Mouse (Mus musculus) MEL (cell line): ENCODE results near the gene Gm20388.

Source experiments
- CTCF ChIP-seq, 3 experiments: IDR thresholded peaks in 2 of 3; conservative IDR thresholded peaks in 1 of 3; 2 replicates each; pipeline ENCODE4 v1.5.1; 2011 to 2012; ENCODE audit warnings: low read length in 3 of 3, low read depth in 2 of 3, mild to moderate bottlenecking in 2 of 3, improper control_type of control experiment in 1 of 3, inconsistent platforms in 1 of 3, mixed read lengths in 1 of 3, moderate library complexity in 1 of 3; ENCODE audit not compliant: control insufficient read depth in 1 of 3, insufficient read depth in 1 of 3, poor library complexity in 1 of 3, severe bottlenecking in 1 of 3
- ETS1 ChIP-seq: IDR thresholded peaks from 2 replicates; pipeline ENCODE4 v1.6.1; 2012; ENCODE audit warnings: low read depth, mild to moderate bottlenecking, inconsistent platforms, low read length, improper control_type of control experiment, moderate library complexity
- GATA1 ChIP-seq: IDR thresholded peaks from 2 replicates; pipeline ENCODE4 v1.6.1; 2011; ENCODE audit warnings: low read depth, low read length, improper control_type of control experiment
- MAZ ChIP-seq: IDR thresholded peaks from 2 replicates; pipeline ENCODE4 v1.6.1; 2012; ENCODE audit warnings: low read depth, mild to moderate bottlenecking, inconsistent platforms, low read length, improper control_type of control experiment
- POLR2A ChIP-seq, 2 experiments: IDR thresholded peaks; 2 replicates each; pipeline ENCODE4 v1.6.1; 2011 to 2012; ENCODE audit warnings: low read length in 2 of 2, mild to moderate bottlenecking in 2 of 2, control low read depth in 1 of 2, improper control_type of control experiment in 1 of 2, low read depth in 1 of 2, moderate library complexity in 1 of 2; ENCODE audit not compliant: control insufficient read depth in 1 of 2, insufficient read depth in 1 of 2, poor library complexity in 1 of 2

DNA sequence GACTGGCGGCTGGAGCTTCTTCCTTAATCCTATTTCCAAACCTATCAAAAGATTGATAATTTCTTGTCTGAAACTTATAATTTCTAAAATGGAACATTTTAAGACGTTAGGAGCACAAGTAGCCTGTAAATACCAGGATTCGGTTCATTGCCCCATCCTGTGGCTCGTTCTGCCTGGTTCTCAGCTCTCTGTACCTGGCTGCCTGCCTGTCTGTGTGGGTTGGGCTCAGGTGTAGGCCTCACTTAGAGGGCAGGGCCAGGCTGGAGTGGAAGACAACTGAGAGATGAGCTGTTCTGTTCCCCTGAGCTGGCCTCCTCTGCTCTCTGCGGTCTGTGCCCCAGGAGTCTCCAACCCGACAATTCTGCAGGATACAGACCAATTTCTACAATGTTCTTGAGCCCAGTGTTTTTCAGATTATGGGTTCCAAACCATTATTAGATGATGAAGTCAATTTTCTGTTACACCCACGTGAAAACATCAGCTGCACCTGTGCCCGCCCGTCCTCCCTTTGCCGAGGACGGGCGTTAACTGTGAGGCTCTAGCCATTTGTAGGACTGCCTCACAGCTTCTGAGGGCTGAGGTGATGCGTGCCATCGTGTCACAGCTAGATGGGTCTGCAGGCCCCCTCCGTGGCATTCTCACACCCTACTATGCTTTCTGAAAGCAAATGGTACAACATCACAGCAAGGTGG lies 4392.7 kb downstream of the Gm20388 start:
- TF ChIP-seq CTCF (IDR thresholded peaks at IDR 0.05 in 2 of 3, conservative IDR thresholded peaks at IDR 0.05 in 1 of 3; ENCODE audit: control insufficient read depth in 1 of 3, insufficient read depth in 1 of 3, low read depth in 2 of 3, low read length in 3 of 3, poor library complexity in 1 of 3, severe bottlenecking in 1 of 3), result no peak
- TF ChIP-seq POLR2A (IDR thresholded peaks at IDR 0.05; ENCODE audit: control insufficient read depth in 1 of 2, insufficient read depth in 1 of 2, low read depth in 1 of 2, low read length in 2 of 2, poor library complexity in 1 of 2), result no peak
- no peak for TF ChIP-seq GATA1
- TF ChIP-seq MAZ, result no peak
- TF ChIP-seq ETS1, result no peak
